Mouse (Mus musculus) lung, embryonic 14.5 days (tissue): ENCODE results near the gene Tspan5. TPM values are rescaled to one million over a fixed set of nuclear protein-coding genes. Genes with fewer than 3 reads are reported as not detected.

ENCODE experiments used
- ATAC-seq: fragments of 200-750 bp; cut with Nextera tagmentation; 2 replicates; pipeline ENCODE4 v1.8.0; 2017; ENCODE audit warnings: mild to moderate bottlenecking, moderate TSS enrichment, moderate library complexity; ENCODE audit not compliant: insufficient read depth
- DNase-seq: peaks from one replicate; pipeline ENCODE4 v3.0.0-alpha.2; 2015
- H3K27ac ChIP-seq: fragments of 300-500 bp; sonication (generic); 2 replicates; pipeline ENCODE4 v1.5.1; 2014; ENCODE audit warnings: low read depth, mild to moderate bottlenecking, moderate library complexity
- H3K27me3 ChIP-seq: fragments of 300-500 bp; sonication (generic); 2 replicates; pipeline ENCODE4 v1.6.1; 2014; ENCODE audit warnings: low read length, control low read depth; ENCODE audit not compliant: insufficient read depth
- H3K36me3 ChIP-seq: fragments of 300-500 bp; sonication (generic); 2 replicates; pipeline ENCODE4 v1.6.1; 2014; ENCODE audit warnings: control low read depth; ENCODE audit not compliant: insufficient read depth
- H3K4me1 ChIP-seq: fragments of 300-500 bp; sonication (generic); 2 replicates; pipeline ENCODE4 v1.6.1; 2014; ENCODE audit warnings: antibody characterized with exemption, control low read depth; ENCODE audit not compliant: insufficient read depth
- H3K4me2 ChIP-seq: fragments of 300-500 bp; sonication (generic); 2 replicates; pipeline ENCODE4 v1.6.1; 2014; ENCODE audit warnings: mild to moderate bottlenecking
- H3K4me3 ChIP-seq: fragments of 300-500 bp; sonication (generic); 2 replicates; pipeline ENCODE4 v1.5.1; 2014; ENCODE audit warnings: low read depth, low read length
- H3K9ac ChIP-seq: fragments of 300-500 bp; sonication (generic); 2 replicates; pipeline ENCODE4 v1.6.1; 2014
- H3K9me3 ChIP-seq: fragments of 300-500 bp; sonication (generic); 2 replicates; pipeline ENCODE4 v1.6.1; 2016; ENCODE audit warnings: low read depth, low read length, control low read depth
- CTCF ChIP-seq: IDR thresholded peaks from 2 replicates; pipeline ENCODE4 v1.5.1; 2016; ENCODE audit warnings: antibody characterized with exemption, low read depth
- WGBS: fragments of 180-500 bp; shearing (Covaris S2); extraction: QIAGEN DNeasy Blood & Tissue Kit; methylation state at CpG from one replicate; pipeline ENCODE4 v1.1.7; 2014; 5-methylcytosine and 5-hydroxymethylcytosine counted together
- polyA plus RNA-seq: library from polyadenylated mRNA; unstranded; fragments of >200 nt; fragmentation: Nextera tagmentation; extraction: Ambion mirVana; gene quantifications from 2 replicates; pipeline ENCODE4 v1.2.1, GENCODE M21; 2014

Gene Tspan5
- polyA plus RNA-seq, 1 experiment from 2014 or later = 28.3 TPM

DNA sequence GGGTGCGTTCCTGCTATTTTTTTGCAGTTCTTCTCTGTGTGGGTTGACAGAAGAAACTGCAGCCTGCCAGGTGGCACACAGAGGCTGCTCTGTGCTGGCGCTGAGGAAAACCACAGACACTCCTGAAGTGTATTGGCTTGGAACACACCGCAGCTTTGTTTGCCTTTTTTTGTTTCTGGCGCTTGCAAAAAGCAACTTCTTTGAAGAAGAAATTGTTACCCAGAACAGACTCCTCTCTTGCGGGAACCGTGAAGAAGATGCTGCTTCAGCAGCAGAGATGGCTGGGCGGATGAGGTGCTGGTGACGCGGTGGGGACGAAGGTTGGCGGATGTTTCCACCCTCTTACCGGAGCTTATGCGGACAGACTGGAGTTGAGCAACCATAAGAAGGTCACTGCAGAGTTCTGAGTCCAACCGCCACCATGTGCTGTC, 135.0 kb downstream of the Tspan5 start:
- H3K4me2 ChIP-seq = peak overlapping the region; percentile 31
- peak; percentile 80 for DNase-seq
- 46% methylated on average over 14 of the region's 14 CpGs for WGBS
- peak overlapping the region; percentile 82 for H3K27ac ChIP-seq
- no peak overlapping the region for H3K9ac ChIP-seq
- H3K36me3 ChIP-seq = no peaks in the 10 kb centered on the region
- H3K4me3 ChIP-seq = no peak overlapping the region
- 0 out of 2 replicates have a peak, but pooled peaks cover 3% of the 10 kb centered on the region for H3K4me1 ChIP-seq
- no peaks in the 10 kb centered on the region for H3K9me3 ChIP-seq
- ATAC-seq = peak; percentile 76
- no peak for TF ChIP-seq CTCF
- no peaks in the 10 kb centered on the region for H3K27me3 ChIP-seq

DNA sequence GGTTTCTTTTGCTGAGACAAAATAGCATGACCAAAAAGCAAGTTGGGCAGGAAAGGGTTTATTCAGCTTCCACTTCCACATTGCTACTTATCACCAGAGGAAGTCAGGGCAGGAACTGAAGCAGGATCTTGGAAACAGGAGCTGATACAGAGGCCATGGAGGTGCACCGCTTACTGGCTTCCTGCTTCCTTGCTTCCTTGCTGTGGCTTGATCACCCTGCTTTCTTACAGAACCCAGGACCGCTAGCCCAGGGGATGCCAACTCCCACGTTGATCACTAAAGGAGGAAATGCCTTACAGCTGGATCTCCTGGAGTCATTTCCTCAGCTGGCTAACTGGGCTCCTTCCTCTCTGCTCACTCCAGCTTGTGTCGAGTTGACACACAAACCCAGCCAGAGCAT, 135.7 kb downstream of the Tspan5 start:
- ATAC-seq = no peak
- Histone ChIP-seq H3K27me3 (no peaks in the 10 kb centered on the region), H3K36me3 (no peaks in the 10 kb centered on the region), H3K9ac (no peak overlapping the region), H3K4me2 (peak overlapping the region; percentile 31; the same call in 1 of the 2 replicates), H3K9me3 (no peaks in the 10 kb centered on the region), H3K4me1 (0 out of 2 replicates have a peak, but pooled peaks cover 3% of the 10 kb centered on the region), H3K4me3 (no peak overlapping the region), H3K27ac (peak overlapping the region; percentile 82)
- 54% methylated on average over 4 of the region's 4 CpGs for WGBS
- DNase-seq = no peak
- no peak for TF ChIP-seq CTCF

DNA sequence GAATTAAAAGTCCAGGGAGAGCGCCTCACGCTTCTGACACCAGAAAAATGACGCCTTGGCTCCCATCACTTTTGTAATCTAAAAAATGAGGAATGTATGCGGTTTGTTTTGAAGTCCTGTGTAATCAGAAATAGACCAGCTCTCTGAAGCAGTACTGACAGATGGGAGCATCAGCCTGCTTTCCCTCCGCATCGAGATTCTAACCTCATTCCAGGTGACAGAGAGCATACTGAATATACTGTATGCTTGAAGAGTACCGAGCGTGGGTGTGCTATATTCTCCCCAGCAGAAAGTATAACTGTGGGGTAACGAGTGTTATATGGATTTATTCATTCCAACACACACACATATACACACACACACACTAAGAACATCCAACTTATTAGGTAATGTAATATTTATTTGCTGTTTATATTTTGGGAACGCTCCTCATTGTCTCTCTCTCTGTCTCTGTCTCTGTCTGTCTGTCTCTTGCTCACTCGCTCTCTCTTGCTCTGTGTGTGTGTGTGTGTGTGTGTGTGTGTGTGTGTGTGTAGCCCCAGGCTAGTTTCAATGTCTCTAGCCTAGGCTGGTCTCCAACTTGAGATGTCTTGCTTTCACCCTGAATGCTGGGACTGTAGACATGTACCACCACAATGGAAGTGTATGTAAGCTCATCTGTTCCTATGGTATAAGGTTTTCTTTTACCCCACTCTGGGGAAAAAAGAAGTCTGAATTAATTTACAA, 139.2 kb downstream of the Tspan5 start:
- WGBS = 69% methylated on average over 11 of the region's 11 CpGs
- Histone ChIP-seq H3K27ac (no peak overlapping the region), H3K27me3 (no peaks in the 10 kb centered on the region), H3K36me3 (no peaks in the 10 kb centered on the region), H3K4me1 (0 out of 2 replicates have a peak, but pooled peaks cover 3% of the 10 kb centered on the region), H3K9me3 (no peaks in the 10 kb centered on the region), H3K4me2 (no peak overlapping the region), H3K9ac (no peak overlapping the region), H3K4me3 (no peak overlapping the region)
- DNase-seq (no peak), ATAC-seq (no peak)
- TF ChIP-seq CTCF = no peak

DNA sequence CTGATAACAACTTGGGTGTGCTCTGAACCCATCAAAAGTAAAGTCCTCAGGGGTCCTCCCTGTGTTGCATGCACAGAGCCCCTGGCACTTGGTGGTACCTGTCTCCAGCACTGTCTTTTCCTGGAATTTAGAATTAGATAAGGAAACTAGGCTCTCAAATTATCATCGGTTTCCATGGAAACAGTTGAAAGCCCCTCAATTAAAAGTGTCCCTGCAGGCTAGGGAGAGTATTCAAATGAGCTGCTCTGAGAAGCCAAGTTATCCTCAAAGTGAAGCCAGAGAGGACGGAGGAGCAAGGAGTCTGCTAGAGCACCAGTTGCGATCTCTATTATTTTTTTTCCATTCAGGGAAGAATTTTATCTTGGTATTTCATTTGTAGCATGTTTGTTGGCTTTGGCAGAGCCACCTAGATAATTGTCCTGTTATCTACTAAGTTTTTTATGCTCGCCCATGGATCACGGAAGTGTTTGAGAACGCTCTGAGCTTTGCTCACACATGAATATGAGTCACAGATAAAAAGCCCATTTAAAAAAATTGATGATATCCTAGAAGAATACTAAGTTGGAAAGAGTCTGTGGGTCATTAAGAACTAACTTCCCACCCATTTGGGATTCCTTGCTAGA, 139.8 kb downstream of the Tspan5 start:
- no peak overlapping the region for H3K4me2 ChIP-seq
- no peaks in the 10 kb centered on the region for H3K9me3 ChIP-seq
- no peaks in the 10 kb centered on the region for H3K27me3 ChIP-seq
- DNase-seq = no peak
- no peak for ATAC-seq
- no peak overlapping the region for H3K9ac ChIP-seq
- 0 out of 2 replicates have a peak, but pooled peaks cover 3% of the 10 kb centered on the region for H3K4me1 ChIP-seq
- 59% methylated on average over 6 of the region's 6 CpGs for WGBS
- no peak overlapping the region for H3K27ac ChIP-seq
- H3K4me3 ChIP-seq = no peak overlapping the region
- no peaks in the 10 kb centered on the region for H3K36me3 ChIP-seq
- TF ChIP-seq CTCF = no peak

- TF ChIP-seq CTCF = no peak
- WGBS = 86% methylated on average over 5 of the region's 5 CpGs
These were observed 144.1 kb downstream of the Tspan5 start for GRCm38 (mm10) chr3:138886121-138886520.

GRCm38 (mm10) chr3:138889214-138889613, 147.2 kb downstream of the Tspan5 start:
- Histone ChIP-seq H3K4me3 (no peak overlapping the region), H3K27me3 (no peaks in the 10 kb centered on the region), H3K4me1 (peaks cover 3% of the 10 kb centered on the region), H3K4me2 (no peak overlapping the region), H3K9ac (no peak overlapping the region), H3K9me3 (no peaks in the 10 kb centered on the region), H3K27ac (no peak overlapping the region), H3K36me3 (no peaks in the 10 kb centered on the region)
- DNase-seq = peak; percentile 30
- ATAC-seq = no peak
- TF ChIP-seq CTCF = no peak
- 49% methylated on average over 4 of the region's 4 CpGs for WGBS

More at GRCm38 (mm10) chr3:138886121-138886520, 144.1 kb downstream of the Tspan5 start:
- Histone ChIP-seq H3K27me3 (no peaks in the 10 kb centered on the region), H3K9ac (no peak overlapping the region), H3K9me3 (no peaks in the 10 kb centered on the region), H3K4me2 (no peak overlapping the region), H3K36me3 (no peaks in the 10 kb centered on the region), H3K4me1 (peaks cover 3% of the 10 kb centered on the region), H3K27ac (no peak overlapping the region), H3K4me3 (no peak overlapping the region)
- DNase-seq (no peak), ATAC-seq (no peak)

DNA sequence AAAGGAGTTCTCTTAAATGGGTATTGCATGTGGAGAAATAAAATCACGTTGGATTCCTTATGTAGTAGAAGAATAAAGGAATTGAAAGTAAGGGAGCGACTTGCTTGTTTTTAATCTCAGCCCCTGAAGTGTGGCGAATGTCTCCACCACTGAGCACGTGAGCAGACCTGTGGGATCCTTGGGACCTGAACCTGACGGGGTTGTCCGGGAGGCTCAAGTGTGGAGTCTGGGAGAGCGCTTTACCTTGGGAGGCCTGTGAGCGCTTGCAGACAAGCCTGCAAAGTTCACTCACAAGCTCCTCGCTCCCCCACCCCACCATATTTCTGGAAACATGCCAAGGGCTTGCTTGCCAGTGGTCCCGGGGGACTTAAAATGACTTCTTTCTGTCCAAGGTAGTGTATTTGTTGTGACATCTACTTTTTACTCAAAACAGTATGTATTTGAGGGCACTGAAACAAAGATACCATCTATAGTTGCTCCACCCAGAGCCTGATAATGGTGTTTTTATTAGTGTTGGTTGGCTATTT, 147.8 kb downstream of the Tspan5 start:
- WGBS = 44% methylated on average over 10 of the region's 10 CpGs
- ATAC-seq (peak; percentile 54; the same call in 1 of the 2 replicates), DNase-seq (peak; percentile 44)
- H3K36me3 ChIP-seq = no peaks in the 10 kb centered on the region
- no peak overlapping the region for H3K4me3 ChIP-seq
- no peak overlapping the region; the same call in 1 of the 2 replicates for H3K27ac ChIP-seq
- no peaks in the 10 kb centered on the region for H3K9me3 ChIP-seq
- no peak for TF ChIP-seq CTCF
- no peaks in the 10 kb centered on the region for H3K27me3 ChIP-seq
- H3K9ac ChIP-seq = no peak overlapping the region
- H3K4me2 ChIP-seq = peak overlapping the region; percentile 4; the same call in 1 of the 2 replicates
- peaks cover 3% of the 10 kb centered on the region for H3K4me1 ChIP-seq
